ENCODE assay signal across 19 mouse cellular contexts in the genomic region with DNA sequence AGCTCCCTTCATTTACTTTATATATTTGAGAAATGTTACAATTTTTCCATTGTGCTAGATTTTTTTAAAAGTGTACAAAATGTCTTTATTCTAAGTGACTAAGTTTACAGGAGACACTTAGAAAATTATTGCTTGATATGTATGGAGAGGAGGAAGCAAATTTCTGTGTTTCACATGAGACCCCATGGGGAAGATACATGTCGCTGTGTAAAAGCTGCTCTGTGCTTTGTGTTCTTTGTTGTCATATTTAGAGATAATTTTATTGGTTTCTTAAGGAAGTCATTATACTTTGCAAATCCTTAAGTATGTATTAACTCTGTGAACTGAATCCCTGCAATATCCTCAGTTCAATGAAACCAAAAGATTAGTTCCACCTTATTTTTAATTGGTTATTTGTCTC.
"Had no signal": no experiment of that assay in that cellular context is flagged by ENCODE, and none has a peak within 500 bp of the region (broad histone marks: within the 10 kb centered on the region; RNA-seq: fewer than 3 reads in every experiment).

No protein-coding gene starts in this region.

- H3K27ac ChIP-seq: kidney, embryonic 15.5 days; left cerebral cortex, adult 2 months; liver, embryonic 13.5 days; stomach, postnatal 0 days had no signal

- H3K27me3 ChIP-seq: kidney, embryonic 15.5 days; liver, embryonic 13.5 days had no signal

- H3K4me1 ChIP-seq: kidney, embryonic 15.5 days; liver, embryonic 13.5 days had no signal

- H3K9ac ChIP-seq: kidney, embryonic 15.5 days; liver, embryonic 13.5 days had no signal

- H3K36me3 ChIP-seq: kidney, embryonic 15.5 days; liver, embryonic 13.5 days had no signal

- H3K4me3 ChIP-seq: kidney, embryonic 15.5 days; left cerebral cortex, adult 2 months; liver, embryonic 13.5 days; myocyte had no signal

- DNase-seq: kidney, adult 11 months; kidney, adult 8-10 months; kidney, postnatal 10 days; kidney, postnatal 36 days; layer of hippocampus, postnatal 36 days; liver, embryonic 13.5 days; lung, adult 2 months; lung, postnatal 14 days; lung, postnatal 4 days; right cerebral cortex, adult 18-20 months; right cerebral cortex, postnatal 14 days; right cerebral cortex, postnatal 4 days; thymus, adult 2 months; thymus, postnatal 14 days; thymus, postnatal 4 days had no signal

- H3K9me3 ChIP-seq: kidney, embryonic 15.5 days; liver, embryonic 13.5 days had no signal

- H3K4me2 ChIP-seq: kidney, embryonic 15.5 days; liver, embryonic 13.5 days had no signal
